Mouse (Mus musculus) testis, postnatal 10 days (tissue): ENCODE data around the gene AK157302.
"Not testable (repeated sequence)": the region's sequence is repeated elsewhere in the genome, so short reads cannot be mapped to it uniquely, and the experiment has no call there.

Experiments
- DNase-seq: peaks from one replicate; pipeline ENCODE4 v3.0.0; 2021; ENCODE audit warnings: low spot score

Gene AK157302

GRCm38 (mm10) chr13:21495080-21495479, at the start of gene AK157302:
Gene AK157302 (plus strand): TSS chr13:21495223.
- no peak for DNase-seq

DNA sequence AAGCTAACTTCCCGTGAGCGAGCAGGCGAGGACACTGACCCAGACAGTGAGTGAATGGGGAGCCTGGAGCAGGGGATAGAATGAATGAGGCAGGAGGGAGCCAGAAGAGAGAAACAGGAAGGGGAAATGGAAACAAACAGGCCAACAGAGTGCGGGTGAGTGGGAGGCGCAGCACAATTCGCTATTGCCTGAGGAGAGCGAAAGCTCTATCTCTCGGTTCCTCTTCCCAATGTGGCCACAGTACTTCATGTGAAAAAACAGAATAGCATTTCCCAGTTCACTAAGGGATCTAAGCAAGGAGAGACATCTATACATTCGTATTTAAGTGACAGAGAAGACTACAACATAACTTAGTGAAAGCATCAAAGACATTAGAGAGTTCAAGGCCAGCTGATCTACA, 48.2 kb upstream of the AK157302 start:
- no peak for DNase-seq

- no peak for DNase-seq
These were observed 47.0 kb upstream of the AK157302 start for GRCm38 (mm10) chr13:21447856-21448614.

DNA sequence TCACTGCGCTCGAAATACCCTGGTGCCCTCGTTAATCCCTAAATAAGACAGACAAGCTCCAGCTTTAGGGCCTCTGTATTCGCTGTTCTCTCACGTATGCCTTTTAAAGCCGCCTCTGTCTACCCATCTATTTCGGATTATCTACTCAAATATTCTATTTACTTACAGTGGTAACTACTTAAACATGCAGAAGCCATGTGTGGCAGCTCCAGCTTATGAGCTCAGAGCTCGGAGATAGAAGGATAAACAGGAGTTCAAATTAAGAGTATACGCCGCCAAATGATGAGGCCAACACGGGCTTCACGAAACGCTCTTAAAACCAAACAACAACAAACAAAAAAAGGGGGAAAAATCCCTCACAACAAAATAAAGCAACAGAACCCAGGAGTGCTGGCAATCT, 42.0 kb upstream of the AK157302 start:
- no peak for DNase-seq

GRCm38 (mm10) chr13:21453449-21453848, 41.6 kb upstream of the AK157302 start, which contains the start of gene Zscan26:
Gene Zscan26 (minus strand): TSS chr13:21453730.
- DNase-seq, result peak; percentile 77

- no peak for DNase-seq
These were observed 40.9 kb upstream of the AK157302 start for GRCm38 (mm10) chr13:21454133-21454532.

DNA sequence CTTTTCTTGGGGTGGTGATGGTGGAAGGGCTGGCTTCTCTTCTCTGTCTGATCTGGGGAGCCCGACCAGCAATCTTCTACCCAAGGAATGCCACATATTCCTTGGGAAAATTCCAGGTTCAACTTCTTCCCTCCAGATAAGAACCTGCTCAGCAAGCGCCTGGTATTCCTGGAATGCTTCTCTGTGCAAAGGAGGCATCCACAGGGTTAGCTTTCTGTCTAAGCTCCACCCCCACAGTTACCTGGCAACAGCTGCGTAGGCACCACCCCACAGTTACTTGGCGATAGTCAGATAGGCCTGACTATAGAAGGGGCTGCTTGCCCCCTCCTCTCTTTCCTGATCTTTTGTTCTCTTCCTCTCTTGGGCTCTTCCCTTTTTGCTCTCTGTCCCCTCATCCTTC, 38.7 kb upstream of the AK157302 start:
- DNase-seq, result no peak

- DNase-seq, result not testable (repeated sequence)
These were observed 32.5 kb upstream of the AK157302 start for GRCm38 (mm10) chr13:21462516-21462915.

DNA sequence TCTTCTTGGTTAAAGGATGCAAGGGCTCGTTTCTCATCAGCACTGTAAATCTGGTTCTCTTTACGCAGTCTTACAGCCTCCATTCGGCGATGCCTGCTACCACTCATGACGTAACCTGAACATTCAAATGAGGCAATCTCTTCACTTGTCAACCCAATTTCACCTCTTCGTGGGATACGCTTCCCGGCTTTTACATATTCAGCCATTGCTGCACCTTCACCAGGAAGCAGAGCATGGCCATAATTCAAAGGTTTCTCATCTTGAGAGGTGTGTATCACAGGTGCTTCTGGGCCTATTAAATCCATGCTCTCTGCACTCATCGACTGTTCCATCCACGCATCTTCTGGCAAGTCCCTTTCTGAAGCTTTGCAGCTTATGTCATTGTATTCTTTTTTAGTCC, 27.7 kb upstream of the AK157302 start:
- DNase-seq, result no peak

- peak; percentile 83 for DNase-seq
These were observed 26.7 kb upstream of the AK157302 start, which contains the start of gene Nkapl for GRCm38 (mm10) chr13:21468061-21469019. Gene Nkapl (minus strand): TSS chr13:21468509.

DNA sequence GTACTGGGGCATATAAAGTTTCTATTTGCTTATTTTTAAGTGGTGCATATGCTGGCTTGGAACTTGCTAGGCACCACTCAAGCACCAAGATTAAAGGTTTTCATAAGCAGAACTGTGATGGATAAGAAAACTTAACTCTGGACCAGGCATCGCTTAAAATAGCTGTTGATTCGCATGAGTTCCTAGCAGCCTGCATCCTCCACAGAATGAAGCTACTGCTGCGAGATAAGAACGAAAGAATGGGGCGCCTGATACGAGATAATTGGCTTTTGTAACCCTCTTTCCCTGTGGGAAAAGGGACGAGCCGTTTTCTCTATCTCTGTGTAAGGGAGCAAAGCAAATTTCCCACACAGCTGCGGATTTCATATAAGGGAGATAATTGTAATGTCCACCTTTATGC, 25.9 kb upstream of the AK157302 start:
- DNase-seq, result no peak

GRCm38 (mm10) chr13:21472427-21472826, 22.6 kb upstream of the AK157302 start:
- DNase-seq, result no peak

DNA sequence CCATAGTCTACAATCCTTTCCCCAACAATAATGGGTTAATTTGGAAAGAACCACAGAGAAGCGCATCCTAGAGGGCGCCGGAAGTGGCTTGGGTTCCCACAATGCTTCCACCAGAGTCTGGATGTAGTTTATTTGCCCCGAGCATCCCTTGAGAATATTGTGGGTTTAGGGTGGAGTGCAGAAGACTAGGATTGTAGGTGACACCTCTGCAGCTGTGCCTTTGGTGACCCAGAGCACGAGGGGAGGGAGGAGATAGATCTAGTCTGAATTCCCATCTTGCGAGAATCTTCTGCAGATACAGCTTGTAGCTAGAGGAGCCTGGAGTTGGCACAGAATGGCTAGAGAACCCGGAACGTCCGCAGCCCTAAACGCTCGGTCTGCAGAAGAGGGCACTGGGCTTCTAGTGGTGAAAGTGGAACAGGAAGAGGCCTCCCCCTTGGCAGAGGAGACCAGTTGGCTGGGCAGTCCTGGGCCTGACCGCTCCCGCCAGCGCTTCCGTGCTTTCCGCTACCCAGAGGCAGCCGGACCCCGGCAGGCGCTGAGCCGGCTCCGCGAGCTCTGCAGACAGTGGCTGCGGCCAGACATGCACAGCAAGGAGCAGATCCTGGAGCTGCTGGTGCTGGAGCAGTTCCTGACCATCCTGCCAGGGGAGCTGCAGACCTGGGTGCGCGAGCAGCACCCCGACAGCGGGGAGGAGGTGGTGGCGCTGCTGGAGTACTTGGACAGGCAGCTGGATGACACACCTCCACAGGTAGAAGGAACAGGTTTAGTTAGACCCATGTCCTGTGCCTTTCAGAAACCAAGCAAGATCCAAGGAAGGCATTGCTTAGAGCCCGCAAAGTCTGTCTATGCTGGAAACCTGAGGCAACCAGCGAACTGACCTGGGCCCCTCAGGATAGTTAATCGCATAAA, 16.0 kb upstream of the AK157302 start, which contains the start of the genes Zkscan4 and Gm10065:
Gene Zkscan4, plus strand, starts transcription at position 149 of the 912 bp plus-strand sequence.
Gene Gm10065, minus strand, starts transcription at position 683 of the 912 bp plus-strand sequence.
- peak; percentile 71 for DNase-seq

DNA sequence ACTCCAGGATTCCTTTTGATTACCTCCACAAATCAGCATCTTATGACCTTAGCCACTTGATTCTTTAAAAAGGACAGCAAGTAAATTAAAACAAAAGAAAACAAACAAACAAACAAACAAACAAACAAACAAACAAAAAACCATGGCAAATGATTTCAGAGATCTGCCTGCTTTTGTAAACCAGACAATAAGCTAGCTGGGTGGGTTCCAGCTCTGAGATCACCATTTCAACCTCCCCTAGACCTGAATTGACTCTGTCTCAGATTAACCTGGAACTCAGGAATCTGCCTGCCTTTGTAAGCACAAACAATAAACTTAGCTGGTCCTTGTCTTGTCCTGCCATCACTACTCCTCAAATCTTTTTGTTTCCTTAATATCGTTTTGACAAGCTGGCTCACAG, 8.1 kb upstream of the AK157302 start:
- no peak for DNase-seq

GRCm38 (mm10) chr13:21492847-21493246, 2.2 kb upstream of the AK157302 start:
- DNase-seq, result no peak

DNA sequence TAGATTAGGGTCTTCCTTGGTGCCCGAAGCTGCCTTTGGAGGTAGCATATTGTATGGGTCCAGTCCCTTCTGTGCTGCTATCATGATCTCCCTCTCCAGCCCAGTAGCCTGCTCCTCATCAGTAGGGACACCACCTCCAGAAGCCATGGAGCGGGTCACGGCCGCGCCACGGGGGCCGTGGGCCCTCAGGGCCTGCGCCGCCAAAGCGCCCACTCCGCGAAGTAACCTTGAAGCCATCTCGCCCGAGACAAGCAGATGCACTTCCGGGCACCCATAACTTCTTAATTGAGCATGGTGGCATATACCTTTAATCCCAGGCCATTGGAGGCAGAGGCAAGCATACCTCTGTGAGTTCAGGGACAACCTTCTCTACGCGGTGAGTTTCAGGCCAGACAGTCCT, 6.2 kb downstream of the AK157302 start, which contains the start of gene Gm11273:
Gene Gm11273, minus strand, starts transcription at position 237 of the 400 bp plus-strand sequence.
- DNase-seq, result not testable (repeated sequence)

GRCm38 (mm10) chr13:21502296-21502695, 7.3 kb downstream of the AK157302 start:
- DNase-seq, result no peak

- DNase-seq, result peak; percentile 85
These were observed 11.2 kb downstream of the AK157302 start for GRCm38 (mm10) chr13:21506221-21506649.

GRCm38 (mm10) chr13:21530136-21530535, 35.1 kb downstream of the AK157302 start:
- no peak for DNase-seq

DNA sequence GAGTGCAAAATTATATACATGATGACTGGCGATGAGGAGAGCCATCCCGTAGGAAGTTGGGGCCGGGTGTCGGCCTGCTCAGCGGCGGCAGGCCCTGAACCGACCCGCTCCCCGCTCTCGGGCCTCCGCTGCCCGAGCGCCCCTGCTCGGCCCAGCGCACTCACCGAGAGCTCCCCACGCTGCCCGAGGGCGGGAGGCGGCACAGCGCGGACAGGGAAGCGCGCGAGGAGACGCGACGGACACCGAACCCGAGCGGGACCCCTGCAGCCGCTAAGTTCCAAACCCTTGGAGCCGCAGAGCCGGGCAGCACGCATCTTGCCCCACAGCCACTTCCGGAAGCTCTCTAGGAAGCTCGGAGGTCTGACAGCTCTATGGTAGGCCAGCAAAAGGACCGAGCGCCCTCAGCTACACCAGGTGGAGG, 35.8 kb downstream of the AK157302 start, which contains the start of gene Zkscan8:
Gene Zkscan8, minus strand, starts transcription at position 340 of the 421 bp plus-strand sequence.
- DNase-seq, result peak; percentile 82

DNA sequence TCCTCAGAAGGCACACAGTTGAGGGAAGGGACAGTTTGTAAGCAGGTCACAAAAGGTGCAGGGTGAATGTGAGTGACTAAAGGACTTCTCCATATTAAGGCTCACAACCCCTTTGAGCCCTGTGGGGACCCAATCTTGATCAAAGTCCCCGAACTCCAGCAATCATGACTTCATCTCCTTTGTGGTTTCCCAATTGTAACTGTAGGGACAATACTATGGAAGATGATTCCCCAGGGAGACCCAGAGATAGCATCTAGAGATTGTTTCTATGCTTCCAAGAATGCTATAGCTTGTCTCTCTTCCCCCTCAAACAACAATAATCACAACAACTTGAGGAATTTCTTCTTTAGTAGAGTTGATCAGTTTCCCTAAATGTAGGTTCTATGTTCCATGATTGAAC, 47.7 kb downstream of the AK157302 start, which contains the start of gene Olfr1366:
Gene Olfr1366, minus strand, starts transcription at position 101 of the 400 bp plus-strand sequence.
- DNase-seq, result no peak
